11 mouse cellular contexts compared by ENCODE assay signal in the genomic region with DNA sequence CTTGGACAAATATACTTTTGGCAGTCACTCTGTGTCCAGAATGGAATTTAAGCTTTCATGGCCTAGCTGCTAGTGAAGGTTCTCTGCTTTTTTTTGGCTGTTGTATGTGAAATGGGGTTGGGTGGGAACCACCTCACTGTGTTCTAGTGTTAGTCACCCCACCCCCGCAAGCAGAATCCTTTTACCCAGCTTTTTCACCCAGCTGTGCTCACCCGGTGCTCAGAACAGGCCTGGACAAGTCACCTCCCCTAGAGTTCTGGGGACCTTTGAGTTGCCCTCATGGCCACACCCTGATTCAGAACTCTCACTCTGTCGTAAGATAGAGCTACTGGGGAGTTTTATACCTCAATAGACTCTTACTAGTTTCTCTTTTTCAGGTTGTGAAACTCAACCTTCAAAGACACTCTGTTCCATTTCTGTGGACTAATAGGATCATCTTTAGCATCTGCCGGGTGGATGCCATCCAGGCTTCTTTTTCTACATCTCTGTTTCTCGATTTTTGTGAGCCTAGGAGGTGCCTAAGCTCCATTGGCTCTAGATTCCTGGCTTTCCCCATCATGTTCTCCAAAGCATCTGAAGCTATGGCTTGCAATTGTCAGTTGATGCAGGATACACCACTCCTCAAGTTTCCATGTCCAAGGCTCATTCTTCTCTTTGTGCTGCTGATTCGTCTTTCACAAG. TPM values are rescaled to one million over a fixed set of nuclear protein-coding genes. Genes with fewer than 3 reads are reported as not detected.
A peak's percentile ranks its signal among the peaks of the same experiment; 100 is the strongest.
DNase-seq lines count a peak whose midpoint lies in the region; ATAC-seq and TF ChIP-seq lines count a peak whose summit lies in the region.
"Had no signal": no experiment of that assay in that cellular context is flagged by ENCODE, and none has a peak within 500 bp of the region (broad histone marks: within the 10 kb centered on the region; RNA-seq: fewer than 3 reads in every experiment).

No protein-coding gene starts in this region.

- peak; percentile 38 for DNase-seq in lung, postnatal 36 days
- DNase-seq in lung, adult 2 months: no peak
- peak; percentile 41 for DNase-seq in c-Kit-positive CD71-positive TER-119-positive erythroid progenitor cells, embryonic 14.5 days (ENCODE audit: low spot score)
- no peak for DNase-seq in right cerebral cortex, postnatal 14 days
- no peak for DNase-seq in testis, postnatal 14 days (ENCODE audit: low spot score)
- DNase-seq: kidney, postnatal 25 days had no signal

- H3K9ac ChIP-seq in ES-Bruce4 (ENCODE audit: low read depth, poor library complexity, severe bottlenecking): no peak overlapping the region
- H3K9ac ChIP-seq: hindbrain, embryonic 15.5 days; lung, embryonic 15.5 days had no signal

- H3K36me3 ChIP-seq in ES-Bruce4 (ENCODE audit: control insufficient read depth, insufficient read depth, low read length, poor library complexity, severe bottlenecking) (no peaks in the 10 kb centered on the region), myocyte (ENCODE audit: control insufficient read depth, insufficient read depth) (no peaks in the 10 kb centered on the region)
- H3K36me3 ChIP-seq: hindbrain, embryonic 15.5 days; lung, embryonic 15.5 days had no signal

- no peaks in the 10 kb centered on the region for H3K27me3 ChIP-seq in ES-Bruce4 (ENCODE audit: control insufficient read depth, insufficient read depth, low read length, poor library complexity, severe bottlenecking)
- H3K27me3 ChIP-seq in myocyte (ENCODE audit: control insufficient read depth, insufficient read depth, insufficient read length): no peaks in the 10 kb centered on the region
- H3K27me3 ChIP-seq: hindbrain, embryonic 15.5 days; lung, embryonic 15.5 days had no signal

- no peak for ATAC-seq in erythroid progenitor cell, adult 5-6 weeks (replicated peaks; ENCODE audit: low FRiP score, poor library complexity, severe bottlenecking)

- TF ChIP-seq POLR2A in lung, adult 2 months (IDR thresholded peaks at IDR 0.05; ENCODE audit: borderline replicate concordance, extremely low read depth, low read depth, low read length): no peak
- no peak for TF ChIP-seq POLR2A in ES-Bruce4 (IDR thresholded peaks at IDR 0.05; ENCODE audit: insufficient read depth, low read length)
- peak; percentile 28 for TF ChIP-seq POLR2A in myocyte (IDR thresholded peaks at IDR 0.05; ENCODE audit: insufficient read length, low read depth)

- 61% methylated on average over 6 of the region's 6 CpGs for WGBS in lung, adult 2 months

- H3K4me3 ChIP-seq in lung, adult 2 months (replicated peaks; ENCODE audit: extremely low read depth, low read depth, low read length): no peak overlapping the region
- H3K4me3 ChIP-seq in ES-Bruce4 (ENCODE audit: low read depth, low read length) (no peak overlapping the region), myocyte (peak overlapping the region; percentile 59)
- H3K4me3 ChIP-seq: hindbrain, embryonic 15.5 days; lung, embryonic 15.5 days had no signal

- no peak overlapping the region for H3ac ChIP-seq in myocyte (ENCODE audit: control insufficient read depth, insufficient read length)

- no peaks in the 10 kb centered on the region; the same call in 1 of the 2 replicates for H3K4me1 ChIP-seq in lung, adult 2 months (ENCODE audit: control insufficient read depth, insufficient read depth, low read length)
- H3K4me1 ChIP-seq in ES-Bruce4 (ENCODE audit: control insufficient read depth, insufficient read depth, low read length): peaks cover 6% of the 10 kb centered on the region
- H3K4me1 ChIP-seq: hindbrain, embryonic 15.5 days; lung, embryonic 15.5 days had no signal

- H3K79me2 ChIP-seq in myocyte (ENCODE audit: control insufficient read depth, insufficient read depth): peaks cover 50% of the 10 kb centered on the region

- H3K27ac ChIP-seq in ES-Bruce4 (ENCODE audit: insufficient read depth, low read length): peak overlapping the region; percentile 76
- H3K27ac ChIP-seq: hindbrain, embryonic 15.5 days; lung, embryonic 15.5 days had no signal

- TF ChIP-seq EP300 in ES-Bruce4 (IDR thresholded peaks at IDR 0.05; ENCODE audit: insufficient read depth, low read depth, low read length): 0 out of 2 replicates have a peak, but pooled peaks have one; percentile 55

- no peak for TF ChIP-seq CTCF in lung, adult 2 months (IDR thresholded peaks at IDR 0.05; ENCODE audit: insufficient read depth, low read length)
- TF ChIP-seq CTCF in ES-Bruce4 (IDR thresholded peaks at IDR 0.05; ENCODE audit: low read depth, low read length): no peak

- H3K4me2 ChIP-seq in myocyte (ENCODE audit: low read depth): peak overlapping the region; percentile 65
- H3K4me2 ChIP-seq: hindbrain, embryonic 15.5 days; lung, embryonic 15.5 days had no signal

- H3K9me3 ChIP-seq in ES-Bruce4 (replicated peaks; ENCODE audit: control insufficient read depth, insufficient read depth, low read length, poor library complexity, severe bottlenecking): no peaks in the 10 kb centered on the region
- H3K9me3 ChIP-seq: hindbrain, embryonic 15.5 days; lung, embryonic 15.5 days had no signal

TF ChIP-seq in myocyte, 11 proteins besides CTCF, POLR2A, EP300 and RAD21:
- no peak for TF ChIP-seq CEBPB (IDR thresholded peaks at IDR 0.05; ENCODE audit: insufficient read depth, poor library complexity, severe bottlenecking)
- no peak for TF ChIP-seq REST (IDR thresholded peaks at IDR 0.05; ENCODE audit: insufficient read depth, insufficient read length)
- TF ChIP-seq USF1 (IDR thresholded peaks at IDR 0.05; ENCODE audit: low read depth): no peak
- TF ChIP-seq MAX (IDR thresholded peaks at IDR 0.05; ENCODE audit: low read depth): no peak
- peak in 1 of 3 experiments; percentile 8 for TF ChIP-seq MYOG (IDR thresholded peaks at IDR 0.05; ENCODE audit: control insufficient read depth in 1 of 3, insufficient read depth in 1 of 3, insufficient read length in 2 of 3, low read depth in 2 of 3)
- TF ChIP-seq MYOD1 (IDR thresholded peaks at IDR 0.05; ENCODE audit: control insufficient read depth in 1 of 3, insufficient read length in 2 of 3, low read depth in 2 of 3): peak in 1 of 3 experiments; percentile 6
- no peak for TF ChIP-seq POLR2AphosphoS2 (IDR thresholded peaks at IDR 0.05; ENCODE audit: insufficient read length, low read depth)
- no peak for TF ChIP-seq TCF12 (IDR thresholded peaks at IDR 0.05; ENCODE audit: insufficient read depth, poor library complexity, severe bottlenecking)

RNA-seq across cellular contexts. Expression of gene Cd80, which starts 3.4 kb away (rescaled TPM):
- 0.35 and 0.98 TPM in 2 replicates for polyA plus RNA-seq in lung, adult 2 months (2012; rRNA removed)
- polyA plus RNA-seq in ES-Bruce4 (2011; ENCODE audit: insufficient read depth, insufficient read length, low read depth, missing spikeins) (1.3 and 1.7 TPM in 2 replicates), myocyte (2012; fragmentation: generic; extraction: Trizol) (27.1 TPM)
- not detected in 2 replicates for total RNA-seq in erythroid progenitor cell, adult 5-6 weeks (2015; ENCODE audit: low replicate concordance)
- not detected in 2 replicates for total RNA-seq in erythroid progenitor cell, adult 5-6 weeks (2017; ENCODE audit: low replicate concordance)

RNA-seq across cellular contexts. Expression of gene Adprh, which starts 6.2 kb away (rescaled TPM):
- 27.0 and 29.4 TPM in 2 replicates for polyA plus RNA-seq in lung, adult 2 months (2012; rRNA removed)
- polyA plus RNA-seq in ES-Bruce4 (2011; ENCODE audit: insufficient read depth, insufficient read length, low read depth, missing spikeins): 50.7 and 51.3 TPM in 2 replicates
- 124 TPM for polyA plus RNA-seq in myocyte (2012; fragmentation: generic; extraction: Trizol)
- 1.8 and 6.7 TPM in 2 replicates for total RNA-seq in erythroid progenitor cell, adult 5-6 weeks (2015; ENCODE audit: low replicate concordance)
- total RNA-seq in erythroid progenitor cell, adult 5-6 weeks (2017; ENCODE audit: low replicate concordance): 1.9 and 4.1 TPM in 2 replicates

RNA-seq across cellular contexts. Expression of gene Pla1a, which starts 25.8 kb away (rescaled TPM):
- polyA plus RNA-seq in lung, adult 2 months (2012; rRNA removed): 1.6 and 2.0 TPM in 2 replicates
- polyA plus RNA-seq in ES-Bruce4 (2011; ENCODE audit: insufficient read depth, insufficient read length, low read depth, missing spikeins) (1.9 and 2.5 TPM in 2 replicates), myocyte (2012; fragmentation: generic; extraction: Trizol) (13.9 TPM)
- total RNA-seq in erythroid progenitor cell, adult 5-6 weeks (2015; ENCODE audit: low replicate concordance): not detected in 2 replicates
- total RNA-seq in erythroid progenitor cell, adult 5-6 weeks (2017; ENCODE audit: low replicate concordance): not detected in 2 replicates

Comparison
In these comparisons a context has a peak if more than half of its experiments do, and no peak if none do; other contexts are left out.
1. DNase-seq: peak in lung, postnatal 36 days (single experiment) and c-Kit-positive CD71-positive TER-119-positive erythroid progenitor cells, embryonic 14.5 days (single experiment); none in lung, adult 2 months (single experiment), right cerebral cortex, postnatal 14 days (single experiment) and testis, postnatal 14 days (single experiment).
2. RNA of gene Cd80, which starts 3.4 kb away (polyA plus RNA-seq): 27.1 TPM in myocyte (single experiment); 1.3 to 1.7 TPM in ES-Bruce4 and 0.35 to 0.98 TPM in lung, adult 2 months; every median in the first group is over 10 times any median in the second.